Mouse (Mus musculus): ENCODE data around the gene Lime1.

- TF ChIP-seq CTCF (IDR thresholded peaks at IDR 0.05) (no peak), EP300 (IDR thresholded peaks at IDR 0.05) (no peak)
Measured at GRCm38 (mm10) chr2:181332542-181332941, 47.3 kb upstream of the Lime1 start.

Data from lung, postnatal 0 days (tissue).